Mouse (Mus musculus): ENCODE measurements around the gene Ppp6r2.

DNA sequence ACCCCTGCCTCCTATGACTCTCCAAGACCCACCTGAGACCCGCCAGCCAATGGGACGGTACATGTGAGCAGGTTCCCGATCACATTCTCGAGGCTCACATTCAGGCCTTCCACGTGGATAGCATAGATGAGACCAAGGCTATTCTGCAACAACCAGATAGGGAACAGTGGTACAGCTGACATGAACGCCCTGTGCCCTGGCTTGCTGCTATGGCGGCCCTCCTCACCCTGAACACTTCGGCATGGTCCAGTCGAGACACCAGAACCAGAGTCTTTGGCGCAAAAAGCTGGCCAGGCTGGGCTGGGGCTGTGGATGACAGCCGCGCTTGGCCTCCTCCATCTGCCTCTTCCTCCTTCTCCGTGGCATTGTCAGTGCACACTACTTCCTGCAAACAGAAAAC lies 96.1 kb downstream of the Ppp6r2 start:
- TF ChIP-seq CTCF (IDR thresholded peaks at IDR 0.05; ENCODE audit: extremely low read depth, insufficient read length, insufficient replicate concordance, low read depth, low read length) (no peak), POLR2A (IDR thresholded peaks at IDR 0.05; ENCODE audit: low read depth, low read length) (no peak)
